Mouse (Mus musculus): ENCODE measurements around the gene Cblc. TPM values are rescaled to one million over a fixed set of nuclear protein-coding genes. Genes with fewer than 3 reads are reported as not detected.

The Cblc gene
- polyA plus RNA-seq, 1 experiment from 2014 or later: 0.57 TPM

DNA sequence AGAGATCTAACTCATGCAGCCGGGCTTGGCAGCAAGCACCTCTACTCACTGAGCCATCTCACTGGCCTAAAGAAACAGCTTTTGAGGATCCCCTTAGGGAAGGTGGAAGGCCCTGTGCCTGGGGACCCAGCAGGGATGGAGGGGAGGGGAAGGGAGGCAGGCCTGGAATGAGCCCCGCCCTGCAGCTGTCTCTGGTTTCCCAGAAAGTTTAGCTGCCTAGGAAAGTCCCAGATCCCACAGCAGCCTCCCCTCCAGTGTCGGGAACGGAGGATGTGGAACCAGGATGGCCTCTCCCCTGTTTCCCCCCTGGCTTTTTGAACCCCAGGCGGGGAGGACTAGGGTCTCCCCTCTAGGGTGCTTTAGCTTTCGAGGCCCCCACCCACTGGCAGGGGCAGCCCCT lies 30.1 kb upstream of the Cblc start:
- Histone ChIP-seq H3K9ac (no peak overlapping the region), H3K4me2 (no peak overlapping the region), H3K27me3 (replicated peaks) (peaks cover 31% of the 10 kb centered on the region), H3K9me3 (no peaks in the 10 kb centered on the region), H3K4me1 (peaks cover 6% of the 10 kb centered on the region), H3K4me3 (no peak overlapping the region), H3K36me3 (replicated peaks) (no peaks in the 10 kb centered on the region), H3K27ac (no peak overlapping the region)
- ATAC-seq (replicated peaks): no peak
- WGBS: 44% methylated on average over 6 of the region's 6 CpGs

DNA sequence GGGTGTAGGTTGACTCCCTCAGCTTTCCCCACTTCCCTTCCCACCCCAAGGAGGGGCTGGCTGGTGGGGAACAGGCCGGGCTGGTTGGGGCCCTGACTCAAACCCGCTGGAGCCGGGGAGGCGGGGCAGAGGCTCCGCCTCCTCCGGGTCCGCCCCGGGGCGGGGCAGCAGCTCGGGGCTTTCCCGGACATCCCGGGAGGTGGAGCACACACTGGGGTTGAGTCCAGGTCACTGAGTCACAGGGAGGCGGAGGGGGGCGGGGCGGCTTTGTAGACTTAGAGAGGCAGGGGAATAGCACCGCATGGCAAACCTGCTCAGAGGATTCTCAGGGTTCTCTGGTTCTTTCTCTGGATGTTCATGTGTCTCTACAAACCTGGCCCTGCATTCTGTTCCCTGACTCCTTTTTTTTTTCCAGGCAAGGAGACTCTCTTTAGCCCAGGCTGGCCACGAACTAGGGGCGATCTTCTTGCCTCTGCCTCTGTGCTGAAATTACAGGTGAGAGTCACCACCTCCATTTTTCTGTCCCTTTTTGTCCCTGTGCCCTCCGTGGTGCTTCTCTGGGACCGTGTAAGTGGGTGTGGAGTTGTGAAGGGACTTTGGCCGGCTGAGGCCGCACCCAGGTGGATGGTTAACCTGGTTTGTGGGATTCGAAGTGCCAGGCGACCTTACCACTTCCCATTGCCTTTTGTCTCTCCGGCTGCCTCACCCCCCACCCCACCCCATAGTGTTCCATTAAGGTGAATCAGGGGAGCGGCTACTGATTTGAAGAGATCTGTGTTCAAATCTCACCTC lies 27.8 kb upstream of the Cblc start:
- no peaks in the 10 kb centered on the region for H3K36me3 ChIP-seq (replicated peaks)
- no peaks in the 10 kb centered on the region for H3K9me3 ChIP-seq
- 26% methylated on average over 26 of the region's 26 CpGs for WGBS
- H3K4me3 ChIP-seq: no peak overlapping the region
- peaks cover 6% of the 10 kb centered on the region for H3K4me1 ChIP-seq
- 0 out of 2 replicates have a peak, but pooled peaks have one; percentile 25 for ATAC-seq (replicated peaks)
- no peak overlapping the region for H3K27ac ChIP-seq
- no peak overlapping the region for H3K9ac ChIP-seq
- H3K27me3 ChIP-seq (replicated peaks): peaks cover 37% of the 10 kb centered on the region
- H3K4me2 ChIP-seq: peak overlapping the region; percentile 14; the same call in 1 of the 2 replicates

DNA sequence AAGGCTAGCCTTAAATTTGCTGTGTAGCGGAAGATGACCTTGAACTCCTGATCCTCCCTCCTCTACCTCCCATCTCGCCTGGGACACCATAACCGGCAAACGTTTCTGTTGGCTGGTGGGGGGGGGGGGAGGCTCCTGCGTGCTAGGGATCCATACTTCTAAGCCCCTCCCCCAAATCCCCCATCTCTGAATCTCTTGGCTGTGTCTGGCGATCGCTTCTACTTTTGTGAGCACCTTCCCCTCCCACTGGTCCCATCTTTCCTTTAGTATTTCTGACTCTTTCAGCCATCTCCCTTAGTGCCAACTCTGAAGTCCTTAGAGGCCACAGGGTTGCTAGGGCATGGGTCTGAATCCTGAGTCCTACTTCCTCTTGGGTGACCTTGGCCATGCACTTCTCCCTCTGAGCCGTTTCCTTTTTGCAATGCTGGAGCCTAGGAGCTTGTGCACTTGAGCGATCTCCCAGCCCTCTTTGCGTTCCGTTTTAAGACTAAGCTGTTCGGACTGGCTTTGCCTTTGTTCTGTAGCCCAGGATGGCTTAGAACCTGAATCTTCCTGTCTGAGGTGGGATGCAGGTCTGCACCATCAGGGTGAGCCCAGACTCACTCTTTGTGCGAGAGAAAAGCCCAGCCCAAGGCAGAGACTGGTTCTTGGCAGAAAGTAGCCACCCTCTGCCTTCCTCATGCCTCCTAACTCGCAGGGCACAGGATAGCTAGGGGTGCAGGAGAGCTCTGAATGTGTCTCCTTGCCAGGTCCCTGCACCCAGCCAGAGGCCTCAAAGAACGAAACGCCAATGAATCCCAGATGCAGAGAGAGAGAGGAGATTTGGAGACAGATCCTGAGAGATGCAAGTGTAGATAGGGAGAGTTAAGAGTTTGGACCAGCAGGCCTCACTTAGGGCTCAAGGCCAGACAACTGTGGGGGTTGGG lies 26.9 kb upstream of the Cblc start:
- H3K27me3 ChIP-seq (replicated peaks): peaks cover 37% of the 10 kb centered on the region

DNA sequence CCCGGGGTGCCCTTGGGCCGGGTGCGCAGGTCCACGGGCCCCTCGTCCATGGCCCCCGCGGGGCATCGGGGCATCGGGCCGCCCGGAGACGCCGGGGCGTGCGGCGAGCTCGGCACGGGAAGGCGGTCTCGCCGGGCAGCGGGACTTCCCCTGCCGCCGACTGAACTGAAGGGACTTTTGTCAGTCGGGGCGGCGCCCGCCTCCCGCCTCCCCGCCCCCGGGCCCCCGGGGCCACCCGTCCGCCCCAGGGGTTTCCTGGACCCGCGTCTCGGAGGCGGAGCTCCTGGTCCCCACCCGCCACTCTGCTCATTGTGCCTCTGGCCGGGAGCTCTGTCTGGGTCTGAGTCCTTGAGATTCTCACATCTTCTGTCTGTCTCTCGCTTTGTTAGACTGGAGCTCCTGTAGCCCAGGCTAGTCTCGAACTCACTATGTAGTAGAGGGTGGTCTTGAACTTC lies 26.0 kb upstream of the Cblc start, which contains the start of gene Bcl3:
Bcl3 (minus strand) TSS at position 167 of the 455 bp plus-strand sequence.
- Histone ChIP-seq H3K4me3 (peak within 1 kb of the TSS; percentile 26), H3K27ac (no peak within 1 kb of the TSS), H3K4me1 (peaks cover 6% of the 10 kb centered on the region), H3K36me3 (replicated peaks) (no peaks in the 10 kb centered on the region), H3K9me3 (no peaks in the 10 kb centered on the region), H3K9ac (no peak within 1 kb of the TSS), H3K27me3 (replicated peaks) (peaks cover 39% of the 10 kb centered on the region), H3K4me2 (peak within 1 kb of the TSS; percentile 50)
- WGBS: 2% methylated on average over 36 of the region's 42 CpGs
- no peak for ATAC-seq (replicated peaks)

More for the DNA sequence above, 26.9 kb upstream of the Cblc start:
- Histone ChIP-seq H3K36me3 (replicated peaks) (no peaks in the 10 kb centered on the region), H3K27ac (no peak overlapping the region), H3K9me3 (no peaks in the 10 kb centered on the region), H3K4me3 (no peak overlapping the region), H3K9ac (no peak overlapping the region), H3K4me2 (no peak overlapping the region; the same call in 1 of the 2 replicates), H3K4me1 (peaks cover 6% of the 10 kb centered on the region)
- ATAC-seq (replicated peaks): 0 out of 2 replicates have a peak, but pooled peaks have one; percentile 34
- 22% methylated on average over 16 of the region's 16 CpGs for WGBS

DNA sequence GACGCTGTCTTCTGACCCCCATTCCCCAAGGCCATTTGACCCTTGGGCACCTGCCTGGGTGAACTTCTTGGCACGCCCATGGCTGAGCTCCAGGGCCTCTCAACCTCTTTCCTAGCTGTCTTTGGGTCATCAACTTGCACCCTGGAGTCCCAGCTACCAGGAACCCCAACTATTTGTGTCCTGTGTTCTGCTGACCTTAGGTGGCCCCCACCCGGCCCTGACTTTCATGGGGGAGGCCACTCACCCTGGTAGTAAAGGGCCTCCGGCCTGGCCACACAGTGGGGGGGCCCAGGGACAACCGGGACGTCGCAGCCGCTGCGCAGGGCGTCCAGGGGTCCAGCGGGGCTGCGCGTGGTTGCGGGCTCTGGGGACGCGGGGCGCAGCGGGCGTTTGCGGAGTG lies 25.6 kb upstream of the Cblc start:
- H3K27ac ChIP-seq: no peak overlapping the region
- H3K4me2 ChIP-seq: peak overlapping the region; percentile 50
- H3K36me3 ChIP-seq (replicated peaks): no peaks in the 10 kb centered on the region
- ATAC-seq (replicated peaks): no peak
- H3K27me3 ChIP-seq (replicated peaks): peaks cover 39% of the 10 kb centered on the region
- H3K9me3 ChIP-seq: no peaks in the 10 kb centered on the region
- peak overlapping the region; percentile 26 for H3K4me3 ChIP-seq
- 6% methylated on average over 20 of the region's 20 CpGs for WGBS
- no peak overlapping the region for H3K9ac ChIP-seq
- peaks cover 10% of the 10 kb centered on the region for H3K4me1 ChIP-seq

DNA sequence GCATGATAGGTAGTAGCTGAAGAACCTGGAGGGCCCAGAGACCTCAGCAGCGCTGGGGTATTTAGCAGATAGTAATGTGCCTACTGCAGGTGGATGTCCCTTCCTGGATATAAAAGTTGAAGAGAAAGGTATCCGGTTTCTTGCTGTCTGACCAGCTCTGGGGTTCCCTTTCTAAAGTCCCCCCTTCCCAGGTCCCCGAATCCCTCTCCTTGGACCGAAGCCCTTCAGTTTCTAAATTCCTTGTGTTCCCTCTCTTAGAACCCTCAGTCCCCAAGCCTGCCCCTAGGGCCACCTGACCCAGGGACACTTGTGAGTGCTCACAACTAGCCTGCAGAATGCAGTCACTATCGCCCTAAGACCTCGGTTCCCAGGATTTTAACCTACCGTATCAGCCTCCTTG lies 25.0 kb upstream of the Cblc start:
- Histone ChIP-seq H3K4me2 (no peak overlapping the region), H3K27ac (no peak overlapping the region), H3K36me3 (replicated peaks) (no peaks in the 10 kb centered on the region), H3K27me3 (replicated peaks) (peaks cover 39% of the 10 kb centered on the region), H3K4me3 (no peak overlapping the region), H3K9ac (no peak overlapping the region), H3K9me3 (no peaks in the 10 kb centered on the region), H3K4me1 (peaks cover 16% of the 10 kb centered on the region)
- 64% methylated on average over 7 of the region's 7 CpGs for WGBS
- no peak for ATAC-seq (replicated peaks)

DNA sequence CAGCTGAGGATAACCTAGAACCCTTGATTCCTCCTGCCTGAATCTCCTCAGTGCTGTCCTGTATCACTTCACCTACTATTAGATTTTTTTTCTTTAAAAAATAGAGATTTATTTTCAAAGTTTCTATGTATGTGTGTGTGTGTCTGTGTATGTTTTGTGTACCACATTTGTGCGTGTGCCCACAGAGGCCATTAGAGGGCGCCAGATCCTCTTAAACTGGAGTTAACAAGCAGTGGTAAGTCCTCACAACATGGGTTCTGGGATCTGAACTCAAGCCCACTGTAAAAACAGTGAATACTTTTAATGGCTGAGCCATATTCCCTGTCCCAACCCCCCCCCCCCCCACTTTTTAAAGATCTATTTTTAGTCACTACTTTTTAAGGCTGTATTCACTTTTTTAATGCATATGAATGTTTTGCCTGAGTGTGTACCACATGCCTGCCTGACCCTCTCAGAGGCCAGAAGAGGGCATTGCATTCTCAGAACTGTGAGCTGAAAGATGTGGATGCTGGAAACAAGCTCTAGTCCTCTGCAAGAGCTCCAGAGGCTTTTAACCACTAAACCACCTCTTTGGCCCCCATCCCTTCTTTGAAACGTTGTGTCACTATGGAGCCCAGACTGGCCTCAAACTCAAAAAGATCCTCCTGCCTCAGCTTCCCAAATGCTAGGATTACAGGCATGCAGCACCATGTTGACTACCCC lies 23.9 kb upstream of the Cblc start:
- no peak overlapping the region for H3K9ac ChIP-seq
- H3K4me2 ChIP-seq: no peak overlapping the region
- no peak overlapping the region for H3K27ac ChIP-seq
- peaks cover 27% of the 10 kb centered on the region for H3K4me1 ChIP-seq
- H3K9me3 ChIP-seq: no peaks in the 10 kb centered on the region
- no peak for ATAC-seq (replicated peaks)
- H3K27me3 ChIP-seq (replicated peaks): peaks cover 39% of the 10 kb centered on the region
- WGBS: 77% methylated on average over 3 of the region's 3 CpGs
- H3K4me3 ChIP-seq: no peak overlapping the region
- H3K36me3 ChIP-seq (replicated peaks): no peaks in the 10 kb centered on the region

DNA sequence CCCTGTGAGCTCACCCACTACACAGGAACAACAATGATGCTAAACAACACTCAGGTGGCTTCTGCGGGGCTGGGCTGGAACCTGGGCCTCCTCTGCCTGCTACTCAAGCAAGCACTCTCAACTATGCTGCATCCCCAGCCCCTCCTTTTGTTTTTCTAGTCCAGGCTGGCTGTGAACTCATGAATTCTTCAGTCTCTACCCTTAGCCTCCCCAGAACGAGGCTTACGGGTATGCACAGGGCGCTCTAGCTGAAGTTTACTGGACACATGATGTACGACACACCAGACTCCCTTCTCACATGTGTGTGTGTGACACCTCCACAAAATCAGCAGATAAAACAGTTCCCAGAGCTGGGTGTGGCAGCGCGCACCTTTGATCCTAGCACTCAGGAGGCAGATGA lies 22.3 kb upstream of the Cblc start:
- Histone ChIP-seq H3K4me1 (peaks cover 28% of the 10 kb centered on the region), H3K27ac (no peak overlapping the region), H3K27me3 (replicated peaks) (peaks cover 30% of the 10 kb centered on the region), H3K9me3 (no peaks in the 10 kb centered on the region), H3K36me3 (replicated peaks) (no peaks in the 10 kb centered on the region), H3K4me3 (no peak overlapping the region), H3K4me2 (no peak overlapping the region), H3K9ac (no peak overlapping the region)
- no peak for ATAC-seq (replicated peaks)
- WGBS: 83% methylated on average over 7 of the region's 7 CpGs

DNA sequence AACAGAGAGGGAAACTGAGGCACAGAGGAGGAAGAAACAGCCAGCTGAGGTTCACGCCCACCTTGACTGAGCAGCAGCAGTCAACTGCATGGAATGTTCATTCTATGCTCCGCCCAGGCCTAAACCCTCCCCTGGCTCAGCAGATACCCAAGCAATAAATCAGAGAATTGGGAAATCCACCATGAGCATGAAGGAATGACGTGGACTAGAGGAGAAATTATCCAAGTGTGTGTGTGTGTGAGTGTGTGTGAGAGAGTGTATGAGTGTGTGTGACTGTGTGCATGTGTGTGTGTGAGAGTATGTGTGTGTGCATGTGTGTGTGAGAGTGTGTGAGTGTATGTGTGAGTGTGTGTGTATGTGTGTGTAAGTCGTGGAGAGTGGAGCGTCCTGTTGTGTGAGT lies 21.8 kb upstream of the Cblc start:
- H3K27me3 ChIP-seq (replicated peaks): peaks cover 26% of the 10 kb centered on the region
- no peak for ATAC-seq (replicated peaks)
- peaks cover 28% of the 10 kb centered on the region for H3K4me1 ChIP-seq
- no peak overlapping the region for H3K27ac ChIP-seq
- no peaks in the 10 kb centered on the region for H3K36me3 ChIP-seq (replicated peaks)
- no peak overlapping the region for H3K4me2 ChIP-seq
- H3K9me3 ChIP-seq: no peaks in the 10 kb centered on the region
- no peak overlapping the region for H3K4me3 ChIP-seq
- no peak overlapping the region for H3K9ac ChIP-seq
- WGBS: 80% methylated on average over 5 of the region's 5 CpGs

DNA sequence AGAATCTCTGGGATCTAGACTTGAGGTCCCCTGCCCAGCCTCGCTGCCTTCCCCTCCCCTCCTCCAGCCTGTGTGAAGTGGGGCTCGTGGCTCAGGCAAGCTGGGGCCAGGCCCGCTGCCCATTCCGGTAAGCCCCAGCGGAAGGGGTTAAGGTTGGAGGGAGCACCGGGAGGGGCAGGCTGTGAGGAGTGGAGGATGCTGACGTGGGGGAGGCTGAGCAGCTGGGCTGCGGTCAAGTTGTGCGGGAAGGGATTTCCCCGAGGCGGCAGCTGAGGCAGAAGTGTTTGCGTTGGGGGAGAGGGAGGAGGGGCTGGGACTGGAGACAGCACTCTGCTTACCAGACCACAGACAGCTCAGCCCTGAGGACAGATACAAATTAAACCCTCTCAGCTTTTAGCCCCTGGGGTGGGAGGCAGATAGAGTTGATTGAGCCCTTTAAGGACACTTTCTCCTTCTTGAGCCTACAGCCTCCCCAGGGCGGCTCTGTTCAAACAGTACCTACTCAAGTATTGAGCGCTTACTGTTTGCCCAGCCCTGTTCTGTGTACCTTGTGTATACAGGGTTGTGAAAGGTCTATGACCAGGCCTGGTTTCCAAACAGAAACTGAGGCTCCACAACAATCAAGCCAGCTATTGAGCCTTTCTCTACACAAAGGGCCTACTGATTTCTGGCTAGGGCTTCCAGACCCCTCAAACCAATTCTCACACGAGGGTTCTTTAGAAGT lies 20.9 kb upstream of the Cblc start:
- H3K27me3 ChIP-seq (replicated peaks): peaks cover 25% of the 10 kb centered on the region

DNA sequence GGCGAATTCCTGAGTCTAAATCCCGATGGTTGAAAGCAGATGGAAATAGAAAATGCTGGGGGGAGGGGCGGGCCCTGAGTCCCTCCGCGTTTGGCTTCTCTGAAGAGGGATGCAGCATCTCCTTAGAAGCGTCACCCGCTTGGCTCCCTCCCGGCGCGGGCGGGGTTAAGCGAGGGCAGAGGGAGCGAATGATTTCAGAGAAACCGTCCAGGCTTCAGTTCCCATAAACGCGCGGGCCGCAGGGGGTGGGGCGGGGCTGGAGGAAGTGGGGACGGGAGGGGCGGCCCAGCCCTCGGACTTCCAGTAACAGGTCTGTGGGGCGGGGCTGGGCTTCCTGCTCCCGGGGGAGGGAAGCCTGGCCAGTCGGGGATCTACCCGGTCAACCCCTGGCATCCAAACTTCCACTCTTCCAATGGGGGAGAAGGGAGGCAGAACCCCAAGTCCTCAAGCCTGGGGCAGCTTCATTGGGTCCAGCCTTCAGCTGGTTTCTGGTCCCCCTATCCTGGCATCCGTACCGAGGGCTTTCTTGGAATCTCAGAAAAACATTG lies 19.7 kb upstream of the Cblc start:
- ATAC-seq (replicated peaks): peak; percentile 43
- Histone ChIP-seq H3K27ac (0 out of 2 replicates have a peak overlapping the region, but pooled peaks have one; percentile 40), H3K4me3 (peak overlapping the region; percentile 43), H3K4me1 (peaks cover 24% of the 10 kb centered on the region), H3K27me3 (replicated peaks) (peaks cover 22% of the 10 kb centered on the region), H3K4me2 (peak overlapping the region; percentile 76), H3K9ac (peak overlapping the region; percentile 42), H3K9me3 (no peaks in the 10 kb centered on the region), H3K36me3 (replicated peaks) (no peaks in the 10 kb centered on the region)
- under 1% methylated on average over 27 of the region's 28 CpGs for WGBS

More for the DNA sequence above, 20.9 kb upstream of the Cblc start:
- Histone ChIP-seq H3K36me3 (replicated peaks) (no peaks in the 10 kb centered on the region), H3K4me2 (peak overlapping the region; percentile 76; the same call in 1 of the 2 replicates), H3K4me1 (peaks cover 26% of the 10 kb centered on the region), H3K9me3 (no peaks in the 10 kb centered on the region), H3K9ac (no peak overlapping the region), H3K27ac (no peak overlapping the region), H3K4me3 (no peak overlapping the region)
- ATAC-seq (replicated peaks): peak; percentile 43
- WGBS: 6% methylated on average over 15 of the region's 15 CpGs

All from midbrain, embryonic 15.5 days (tissue).